Mouse (Mus musculus): ENCODE data around the gene Dysf.

- TF ChIP-seq CTCF (IDR thresholded peaks at IDR 0.05; ENCODE audit: insufficient read depth, low read length) (no peak), POLR2A (IDR thresholded peaks at IDR 0.05; ENCODE audit: borderline replicate concordance, extremely low read depth, low read depth, low read length) (no peak)
Observed at GRCm38 (mm10) chr6:84017392-84017791, 9.0 kb downstream of the Dysf start.
